Mouse (Mus musculus) heart, postnatal 25 days (tissue): Measurements from ENCODE around the gene Spaca3. TPM values are rescaled to one million over a fixed set of nuclear protein-coding genes. Genes with fewer than 3 reads are reported as not detected.

ENCODE experiments used
- DNase-seq: peaks from one replicate; pipeline ENCODE4 v3.0.0; 2022; ENCODE audit warnings: low spot score
- intact Hi-C: fragments of 180-260 bp; cut with DNase I; formaldehyde crosslinking; loops from one replicate; pipeline ENCODE4 v1.15.1; 2025
- total RNA-seq, 2 experiments: library from RNA; stranded (reverse); gene quantifications; 2 replicates each; pipeline ENCODE4 v1.2.3; 2021

The Spaca3 gene
- total RNA-seq = not detected

DNA sequence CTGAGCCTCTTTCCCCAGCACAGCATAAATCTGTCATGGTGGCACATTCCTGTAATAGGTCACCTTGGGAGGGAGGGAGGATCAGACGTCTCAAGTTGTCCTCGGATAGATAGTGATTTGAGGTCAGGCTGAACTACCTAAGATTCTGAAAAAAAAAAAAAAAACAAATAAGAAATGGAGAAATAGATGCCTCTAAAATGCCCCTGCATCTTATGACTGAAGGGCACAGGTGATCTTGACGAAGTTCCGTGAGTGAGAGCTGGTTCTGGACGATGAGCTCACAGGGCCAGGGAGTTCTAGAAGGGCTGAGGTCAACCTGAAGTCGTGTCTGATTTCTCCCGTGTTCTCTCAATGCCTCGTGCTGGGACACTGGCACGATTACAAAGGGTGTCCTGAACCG is at the start of gene Spaca3:
TSS of gene Spaca3 (plus strand) at position 301 of the 400 bp plus-strand sequence.
- intact Hi-C loops = no loop called here
- DNase-seq = no peak

DNA sequence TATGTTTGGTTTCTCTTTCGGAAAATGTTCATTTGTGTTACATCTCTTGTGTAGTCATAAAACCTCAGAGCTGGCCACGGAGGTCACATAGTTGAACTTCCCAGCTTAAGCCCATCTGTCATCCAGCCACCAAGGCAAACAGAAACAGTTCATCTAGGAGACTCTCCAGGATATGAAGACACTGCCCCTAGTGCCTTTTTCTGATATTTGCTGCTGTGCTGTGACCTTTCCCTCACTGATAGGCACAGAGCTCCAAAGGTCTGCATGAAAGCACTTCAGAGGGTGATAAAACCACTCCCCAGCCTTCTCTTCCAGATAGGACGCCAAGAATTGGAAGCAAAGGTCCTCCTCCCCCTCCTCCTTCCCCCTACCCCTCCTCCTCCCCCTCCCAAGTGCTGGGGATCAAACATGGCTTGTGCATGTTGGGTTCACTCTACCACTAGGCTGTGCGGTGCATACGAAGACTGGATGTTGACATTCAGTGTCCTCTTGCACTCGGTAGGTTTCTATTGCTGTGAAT is 49.6 kb upstream of the Spaca3 start:
- intact Hi-C loops = no loop called here

GRCm38 (mm10) chr11:80809666-80809992 is 48.5 kb upstream of the Spaca3 start:
- no peak for DNase-seq
- intact Hi-C loops = no loop called here

More for the DNA sequence above, 49.6 kb upstream of the Spaca3 start:
- DNase-seq = no peak

DNA sequence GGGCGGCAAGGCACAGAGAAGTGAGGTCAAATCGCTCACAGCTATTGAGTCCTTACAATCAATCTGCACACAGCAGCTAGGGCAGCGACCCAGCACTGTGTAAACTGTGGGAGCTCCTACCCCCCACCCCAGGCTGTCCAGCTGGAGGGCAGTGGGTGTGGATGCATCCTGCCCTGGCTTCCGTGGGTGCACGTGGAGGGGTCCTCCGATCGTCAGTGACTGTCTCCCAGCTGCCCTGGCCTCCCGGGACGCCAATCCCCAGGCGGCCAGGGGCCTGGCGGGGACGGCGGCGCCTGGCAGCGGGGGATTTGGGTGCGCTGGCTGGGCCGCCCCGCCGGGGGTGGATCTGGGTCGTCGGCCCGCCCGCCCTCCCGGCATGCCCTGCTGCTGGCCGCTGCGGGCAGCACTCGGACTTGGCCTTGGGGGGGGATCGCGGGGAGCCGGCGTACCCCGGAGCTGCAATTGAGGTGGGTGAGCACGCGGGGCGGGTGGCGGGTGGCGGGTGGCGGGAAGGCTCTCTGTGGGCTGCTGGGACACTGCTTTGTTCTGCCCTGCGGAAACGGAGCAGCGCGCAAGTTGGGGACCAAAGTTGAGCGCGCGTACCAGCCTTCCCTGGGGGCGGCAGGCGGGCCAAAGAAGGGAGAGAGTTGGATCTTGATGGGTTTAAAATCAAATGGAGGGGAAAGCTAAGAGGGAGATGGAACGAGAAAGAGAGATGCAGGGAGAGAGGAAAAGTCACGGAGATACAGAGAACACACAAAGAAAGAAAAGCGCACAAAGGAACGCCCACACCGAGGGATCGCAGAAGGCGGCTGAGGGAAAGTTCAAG is 48.0 kb upstream of the Spaca3 start, which contains the start of gene Tmem98:
TSS of gene Tmem98 (plus strand) at position 183 of the 829 bp plus-strand sequence.
- intact Hi-C loops = no loop called here
- DNase-seq = peak; percentile 9

GRCm38 (mm10) chr11:80811156-80811555 is 47.0 kb upstream of the Spaca3 start:
- DNase-seq = no peak
- intact Hi-C loops = no loop called here

GRCm38 (mm10) chr11:80815354-80815753 is 42.8 kb upstream of the Spaca3 start:
- no peak for DNase-seq
- intact Hi-C loops = no loop called here

GRCm38 (mm10) chr11:80818060-80818697 is 40.0 kb upstream of the Spaca3 start:
- intact Hi-C loops = loop anchor here (1.0 kb wide), 1 partner anchor 122 kb away; no protein-coding TSS in a partner anchor
- peak; percentile 49 for DNase-seq

DNA sequence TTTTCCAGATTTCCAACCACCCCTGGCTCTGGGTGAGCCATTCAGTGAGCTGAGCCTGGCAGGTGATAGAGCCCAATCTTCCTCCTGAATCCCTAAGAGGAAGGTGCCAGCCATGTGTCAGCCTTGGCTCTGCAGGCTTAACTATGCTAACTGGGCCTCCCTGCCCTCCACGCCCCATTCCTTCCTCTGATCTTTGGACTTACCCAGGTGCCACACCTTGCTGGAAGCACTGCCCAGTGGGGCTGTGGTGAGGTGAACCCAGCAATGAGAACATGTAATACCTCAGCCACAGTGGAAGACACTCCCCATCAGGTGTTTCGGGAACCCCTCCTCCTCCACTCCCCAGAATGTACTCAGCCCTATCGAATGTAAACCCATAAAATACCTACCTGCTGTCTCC is 38.1 kb upstream of the Spaca3 start:
- intact Hi-C loops = no loop called here
- no peak for DNase-seq

DNA sequence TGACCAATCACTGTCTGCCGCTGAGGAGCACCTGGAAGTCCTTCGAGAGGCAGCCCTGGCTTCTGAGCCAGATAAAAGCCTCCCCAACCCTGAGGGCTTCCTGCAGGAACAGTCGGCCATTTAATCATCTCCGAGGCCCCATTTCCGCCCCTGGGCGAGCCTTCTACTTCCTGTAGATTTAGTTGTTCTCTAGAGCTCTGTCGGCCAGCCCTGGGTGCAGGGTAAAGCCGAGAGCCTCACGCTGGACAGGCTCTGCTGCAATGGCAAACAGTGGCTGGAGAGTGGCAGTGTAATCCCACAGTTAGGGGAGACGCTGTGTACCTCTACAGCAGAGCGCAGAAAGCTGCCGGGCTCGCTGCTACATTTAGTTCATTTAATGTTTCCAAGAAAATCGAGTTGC is 36.9 kb upstream of the Spaca3 start:
- intact Hi-C loops = no loop called here
- DNase-seq = peak; percentile 31

GRCm38 (mm10) chr11:80821794-80822193 is 36.4 kb upstream of the Spaca3 start:
- intact Hi-C loops = no loop called here

DNA sequence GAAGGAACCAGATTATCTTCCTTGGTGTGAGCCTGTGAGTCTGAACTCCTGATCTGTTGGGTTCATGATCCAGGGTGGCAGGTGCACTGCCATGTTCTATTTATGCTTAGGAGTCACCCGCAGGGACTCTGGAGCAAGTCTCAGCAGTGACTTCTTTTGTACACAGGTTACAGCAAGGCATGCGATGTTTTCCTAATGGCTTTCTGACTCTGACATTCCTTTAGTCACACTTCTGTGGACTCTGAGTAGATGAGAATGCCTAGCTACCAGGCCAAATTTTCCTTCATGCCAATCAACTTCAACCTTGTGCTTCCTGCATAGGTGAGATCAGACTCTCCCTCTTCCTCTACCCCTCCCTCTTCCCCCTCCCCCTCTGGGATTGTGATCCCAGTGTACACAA is 22.8 kb upstream of the Spaca3 start:
- intact Hi-C loops = no loop called here
- DNase-seq = no peak

More at GRCm38 (mm10) chr11:80821794-80822193, 36.4 kb upstream of the Spaca3 start:
- DNase-seq = no peak

DNA sequence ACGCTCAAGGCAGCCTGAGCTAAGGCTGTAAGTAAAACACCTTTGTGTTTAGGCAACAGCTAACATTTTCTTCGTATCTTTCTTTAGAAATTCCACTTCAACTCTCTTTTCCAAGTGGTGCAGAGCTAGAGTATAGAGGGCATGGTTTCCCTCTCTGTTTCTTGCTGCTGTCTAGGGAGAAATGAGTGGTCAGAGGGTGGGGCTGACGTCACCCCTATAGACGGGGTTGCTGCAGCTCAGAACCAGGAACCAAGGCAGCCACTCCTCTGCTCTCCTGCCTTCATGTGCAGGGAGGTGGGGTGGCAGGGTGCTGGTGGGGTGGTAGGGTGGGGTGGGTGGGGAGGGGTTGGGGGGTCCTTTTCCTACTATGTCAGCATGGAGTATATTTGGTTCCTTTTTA is 22.3 kb upstream of the Spaca3 start:
- DNase-seq = no peak
- intact Hi-C loops = no loop called here

- intact Hi-C loops = no loop called here
- DNase-seq = no peak
Observed at GRCm38 (mm10) chr11:80838724-80839123, 19.4 kb upstream of the Spaca3 start.

- intact Hi-C loops = no loop called here
- no peak for DNase-seq
Observed at GRCm38 (mm10) chr11:80843435-80843834, 14.7 kb upstream of the Spaca3 start.

DNA sequence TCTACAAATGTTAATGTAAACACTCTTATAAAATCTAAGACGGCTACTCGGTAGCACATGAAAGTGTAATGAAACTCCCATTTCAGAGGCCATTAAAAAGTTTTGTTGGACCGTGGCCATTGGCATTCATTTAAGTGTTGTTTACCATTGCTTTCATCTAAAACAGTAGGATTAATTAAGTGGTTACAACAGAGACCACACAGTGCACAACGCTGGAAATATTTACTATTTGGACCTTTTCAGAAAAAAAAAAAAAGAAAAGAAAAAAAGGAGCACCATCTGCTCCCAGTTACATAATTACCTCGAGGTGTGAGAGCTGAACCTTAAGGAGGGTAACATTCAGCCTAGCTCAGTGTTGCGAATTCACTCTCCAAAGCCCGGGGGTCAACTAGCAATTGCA is 12.7 kb upstream of the Spaca3 start:
- intact Hi-C loops = no loop called here
- no peak for DNase-seq

DNA sequence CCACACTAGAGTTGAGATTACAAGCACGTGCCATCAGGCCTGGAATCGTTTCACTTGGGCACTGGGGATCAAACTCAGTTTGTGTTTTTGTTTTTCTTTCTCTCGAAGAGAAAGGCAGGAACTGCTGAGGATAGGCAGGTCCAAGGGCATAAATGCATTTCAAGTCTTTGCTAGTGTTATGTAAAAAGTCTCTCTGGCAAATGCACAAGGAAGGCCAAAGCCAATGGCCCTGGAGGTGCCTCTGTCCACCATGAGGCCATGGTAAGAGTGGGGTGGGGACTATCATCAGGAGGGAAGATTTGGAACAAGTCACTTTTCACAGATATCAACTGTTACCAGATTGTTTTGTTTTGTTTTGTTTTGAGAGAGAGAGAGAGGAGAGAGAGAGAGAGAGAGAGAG is 12.1 kb upstream of the Spaca3 start:
- no peak for DNase-seq
- intact Hi-C loops = no loop called here

- intact Hi-C loops = no loop called here
Observed at GRCm38 (mm10) chr11:80848131-80848530, 10.0 kb upstream of the Spaca3 start.

GRCm38 (mm10) chr11:80851859-80852258 is 6.3 kb upstream of the Spaca3 start:
- intact Hi-C loops = loop anchor here (5.0 kb wide), 1 partner anchor 155 kb away; no protein-coding TSS in a partner anchor
- DNase-seq = no peak

More at GRCm38 (mm10) chr11:80848131-80848530, 10.0 kb upstream of the Spaca3 start:
- no peak for DNase-seq

DNA sequence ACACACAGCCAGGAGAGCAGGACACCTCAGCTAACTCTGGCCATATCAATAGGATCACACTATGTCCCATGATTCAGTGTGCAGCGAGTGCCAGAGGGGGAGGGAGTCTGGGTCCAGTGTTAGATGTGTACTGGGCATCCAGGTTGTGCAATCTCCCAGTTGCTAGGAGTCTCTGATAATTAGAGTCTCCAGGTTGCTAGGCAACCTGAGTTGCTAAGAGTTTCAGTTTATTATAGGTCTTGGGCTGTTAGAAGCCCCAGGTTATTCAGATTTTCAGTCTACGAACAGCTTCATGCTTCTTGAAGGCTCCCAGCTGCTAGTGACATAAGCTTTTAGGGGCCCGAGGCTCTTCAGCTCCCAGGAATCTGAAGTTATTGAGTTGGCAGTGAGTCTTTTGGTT is 5.2 kb upstream of the Spaca3 start:
- intact Hi-C loops = loop anchor here (5.0 kb wide), 1 partner anchor 156 kb away; no protein-coding TSS in a partner anchor
- no peak for DNase-seq

- intact Hi-C loops = loop anchor here (5.0 kb wide), 1 partner anchor 157 kb away; no protein-coding TSS in a partner anchor
- DNase-seq = no peak
Observed at GRCm38 (mm10) chr11:80854430-80854829, 3.7 kb upstream of the Spaca3 start.

- DNase-seq = no peak
- intact Hi-C loops = loop anchor here (5.0 kb wide), 1 partner anchor 158 kb away; no protein-coding TSS in a partner anchor
Observed at GRCm38 (mm10) chr11:80854908-80855307, 3.3 kb upstream of the Spaca3 start.
